Mouse (Mus musculus): ENCODE measurements around the gene Surf2.

Surf2 gene

DNA sequence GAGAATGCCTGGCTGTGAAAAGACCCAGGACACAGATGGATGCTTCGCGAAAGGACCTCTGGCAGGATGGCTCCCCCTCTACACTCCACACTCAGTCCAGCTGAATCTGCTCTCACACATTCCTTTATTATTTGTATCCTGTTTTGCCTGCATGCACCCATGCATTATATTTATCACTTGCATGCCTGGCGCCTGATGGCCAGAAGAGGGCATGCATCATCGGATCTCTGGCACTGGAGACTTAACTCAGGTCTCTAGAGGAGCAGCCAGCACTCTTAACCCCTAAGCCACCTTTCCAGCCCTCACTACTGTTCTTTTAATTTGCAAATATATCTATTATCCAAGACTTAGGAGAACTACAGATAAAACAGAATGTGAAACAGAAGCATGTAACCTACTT is 44.6 kb downstream of the Surf2 start:
- DNase-seq, result peak in 1 of 2 experiments; percentile 39

DNA sequence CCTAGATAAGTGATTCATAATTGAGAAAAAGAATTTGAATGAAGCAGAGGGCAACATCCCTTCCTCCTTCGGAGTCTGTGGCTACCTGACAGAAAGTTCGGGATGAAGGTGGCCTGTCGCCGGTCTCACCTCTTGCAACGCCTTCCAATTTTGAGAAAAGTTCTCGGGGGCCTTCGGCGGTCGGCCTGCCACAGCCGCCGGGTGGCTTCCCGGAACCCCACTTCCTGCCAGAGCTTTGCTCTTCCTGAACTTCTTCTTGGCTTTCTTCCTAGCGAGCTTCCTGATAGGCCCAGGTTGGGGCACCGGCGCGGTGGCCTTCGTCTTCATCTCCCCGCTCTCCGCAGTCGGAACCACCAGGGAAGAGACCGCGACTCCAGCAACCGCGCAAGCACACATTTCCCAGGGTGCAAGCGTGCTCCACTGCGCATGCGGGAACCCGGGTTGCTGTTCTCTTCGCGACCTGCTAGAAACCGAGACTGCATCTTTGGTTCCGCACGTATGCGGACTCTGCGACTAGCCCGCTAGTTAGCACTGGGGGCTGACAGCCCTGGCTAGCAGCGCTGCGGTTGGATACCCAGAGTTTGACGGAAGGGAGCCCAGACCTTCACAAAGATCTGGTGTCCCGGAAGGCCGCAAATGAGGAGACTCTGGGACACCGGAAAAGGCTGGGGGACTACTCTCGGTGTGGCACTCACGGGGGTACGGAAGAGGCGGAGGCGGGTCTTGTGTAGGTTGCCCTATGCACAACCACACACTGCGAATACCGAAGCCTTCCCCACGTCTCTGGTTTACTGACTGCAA is 48.0 kb downstream of the Surf2 start, which contains the start of gene Rexo4:
Rexo4 (minus strand) TSS at position 464 of the 801 bp plus-strand sequence.
- peak; percentile 93 to 96 for DNase-seq

DNA sequence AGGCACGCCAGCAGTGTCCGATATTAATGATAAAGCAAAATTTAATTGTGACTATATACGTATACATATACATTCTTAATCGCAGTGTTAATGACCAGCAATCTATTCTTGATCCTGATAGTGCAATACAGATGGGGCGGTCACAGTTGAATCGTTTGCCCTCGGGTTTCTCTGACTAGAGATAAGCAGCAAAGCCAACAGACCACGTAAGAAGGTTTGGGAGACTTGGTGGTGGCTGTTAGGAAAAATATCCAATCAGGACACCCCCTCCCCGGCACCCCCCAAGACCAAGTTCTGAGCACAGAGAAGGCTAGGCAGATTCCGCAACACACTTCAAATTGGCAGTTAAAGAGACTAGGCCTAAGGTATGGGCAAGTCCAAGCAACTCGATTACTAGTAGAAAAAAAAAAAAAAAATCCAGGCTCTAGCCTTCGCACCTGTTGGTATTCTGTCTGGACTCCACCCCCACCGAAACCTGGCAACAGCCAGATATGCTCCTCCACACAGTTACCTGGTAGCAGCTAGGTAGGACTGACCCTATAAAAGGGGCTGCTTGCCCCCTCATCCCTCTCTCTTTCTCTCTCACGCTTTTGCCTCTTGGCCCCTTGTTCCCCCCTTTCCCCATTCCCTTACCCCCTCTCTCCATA is 48.7 kb downstream of the Surf2 start:
- DNase-seq, result no peak

- no peak for DNase-seq
Observed at GRCm38 (mm10) chr2:26967262-26967661, 51.1 kb downstream of the Surf2 start.
